ENCODE assay signal across 27 mouse cellular contexts in genomic region chr4:56681121-56681520, GRCm38 (mm10). TPM values are rescaled to one million over a fixed set of nuclear protein-coding genes. Genes with fewer than 3 reads are reported as not detected.
"Had no signal": no experiment of that assay in that cellular context is flagged by ENCODE, and none has a peak within 500 bp of the region (broad histone marks: within the 10 kb centered on the region; RNA-seq: fewer than 3 reads in every experiment).

No protein-coding gene starts in this region.

- DNase-seq: kidney, postnatal 10 days; kidney, postnatal 36 days; liver; lung, adult 18-20 months; lung, postnatal 10 days; midbrain, embryonic 14.5 days; thymus, adult 18-20 months; thymus, postnatal 36 days had no signal

- ATAC-seq: liver, embryonic 12.5 days had no signal

RNA-seq across cellular contexts. Expression of gene Gm26657, which starts 58.7 kb away (rescaled TPM):
- total RNA-seq: layer of hippocampus, adult 18-20 months; layer of hippocampus, postnatal 14 days; left cerebral cortex, adult 18-20 months; left cerebral cortex, postnatal 25 days; megakaryocyte-erythroid progenitor cell, adult 5-6 weeks; midbrain, postnatal 0 days had no signal
- polyA plus RNA-seq: kidney, embryonic 15.5 days; limb, embryonic 10.5 days; limb, embryonic 13.5 days; liver, embryonic 12.5 days; liver, embryonic 15.5 days; lung, embryonic 15.5 days; macrophage; midbrain, embryonic 14.5 days; midbrain, postnatal 0 days; neural tube, embryonic 11.5 days; neural tube, embryonic 14.5 days; small intestine, adult 2 months; spleen, adult 2 months; stomach, embryonic 16.5 days; urinary bladder, adult 2 months had no signal
